Mouse (Mus musculus) liver, embryonic 13.5 days (tissue): ENCODE results near the gene Wrap53. TPM values are rescaled to one million over a fixed set of nuclear protein-coding genes. Genes with fewer than 3 reads are reported as not detected.

Experiments
- ATAC-seq: fragments of 200-750 bp; cut with Nextera tagmentation; 2 replicates; pipeline ENCODE4 v1.8.0; 2017; ENCODE audit warnings: low read depth, mild to moderate bottlenecking, moderate number of reproducible peaks, moderate library complexity
- DNase-seq: peaks from one replicate; pipeline ENCODE4 v3.0.0; 2022
- H3K27ac ChIP-seq: fragments of 300-500 bp; sonication (generic); 2 replicates; pipeline ENCODE4 v1.5.1; 2015; ENCODE audit warnings: moderate library complexity, mild to moderate bottlenecking, inconsistent platforms
- H3K27me3 ChIP-seq: fragments of 300-500 bp; sonication (generic); 2 replicates; pipeline ENCODE4 v1.6.1; 2015; ENCODE audit warnings: mild to moderate bottlenecking, inconsistent platforms
- H3K36me3 ChIP-seq: fragments of 300-500 bp; sonication (generic); 2 replicates; pipeline ENCODE4 v1.6.1; 2015; ENCODE audit warnings: mild to moderate bottlenecking, inconsistent platforms
- H3K4me1 ChIP-seq: fragments of 300-500 bp; sonication (generic); replicated peaks from 2 replicates; pipeline ENCODE4 v1.6.1; 2015; ENCODE audit warnings: inconsistent platforms
- H3K4me2 ChIP-seq: fragments of 300-500 bp; sonication (generic); 2 replicates; pipeline ENCODE4 v1.6.1; 2015; ENCODE audit warnings: inconsistent platforms, mild to moderate bottlenecking, moderate library complexity
- H3K4me3 ChIP-seq: fragments of 300-500 bp; sonication (generic); replicated peaks from 2 replicates; pipeline ENCODE4 v1.5.1; 2015; ENCODE audit warnings: mild to moderate bottlenecking, inconsistent platforms
- H3K9ac ChIP-seq: fragments of 300-500 bp; sonication (generic); 2 replicates; pipeline ENCODE4 v1.6.1; 2015; ENCODE audit warnings: mild to moderate bottlenecking, inconsistent platforms
- H3K9me3 ChIP-seq: fragments of 300-500 bp; sonication (generic); replicated peaks from 2 replicates; pipeline ENCODE4 v1.6.1; 2016; ENCODE audit warnings: inconsistent platforms
- WGBS: fragments of 180-500 bp; shearing (Covaris S2); methylation state at CpG from one replicate; pipeline ENCODE4 v1.1.7; 2015; ENCODE audit not compliant: insufficient replicate concordance; 5-methylcytosine and 5-hydroxymethylcytosine counted together
- polyA plus RNA-seq: library from polyadenylated mRNA; unstranded; fragments of >200 nt; fragmentation: Nextera tagmentation; extraction: Ambion mirVana; gene quantifications from 2 replicates; pipeline ENCODE4 v1.2.1, GENCODE M21; 2015

The Wrap53 gene
- polyA plus RNA-seq, 1 experiment from 2014 or later: 23.1 TPM

DNA sequence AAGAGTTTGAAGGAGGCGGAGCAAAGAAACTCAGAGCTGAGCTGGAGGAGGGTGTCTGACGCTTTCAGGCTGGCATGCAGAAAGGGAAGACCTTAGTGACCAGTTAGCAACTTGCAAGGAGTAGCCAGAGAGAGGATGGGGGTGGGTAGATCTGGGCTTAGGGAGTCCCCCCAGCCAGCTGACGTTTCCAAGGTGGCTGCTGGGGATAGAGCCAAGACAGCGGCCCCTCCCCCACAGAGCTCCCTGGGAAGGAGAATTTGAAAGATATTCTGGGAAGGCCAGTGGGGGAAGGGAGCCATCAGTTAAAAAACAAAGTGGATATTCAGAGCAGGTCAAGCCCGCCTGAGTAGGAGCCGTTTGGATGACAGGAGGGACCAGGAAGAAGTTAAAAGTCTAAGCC is 20.0 kb upstream of the Wrap53 start:
- peaks cover 67% of the 10 kb centered on the region for H3K4me1 ChIP-seq
- DNase-seq: peak; percentile 51
- H3K9me3 ChIP-seq: no peaks in the 10 kb centered on the region
- H3K4me3 ChIP-seq: peak overlapping the region; percentile 39
- no peaks in the 10 kb centered on the region for H3K27me3 ChIP-seq
- peak; percentile 20; the same call in 1 of the 2 replicates for ATAC-seq
- 24% methylated on average over 6 of the region's 6 CpGs for WGBS
- peak overlapping the region; percentile 96 for H3K9ac ChIP-seq
- H3K27ac ChIP-seq: peak overlapping the region; percentile 94
- peaks cover 37% of the 10 kb centered on the region for H3K36me3 ChIP-seq
- peak overlapping the region; percentile 64 for H3K4me2 ChIP-seq

DNA sequence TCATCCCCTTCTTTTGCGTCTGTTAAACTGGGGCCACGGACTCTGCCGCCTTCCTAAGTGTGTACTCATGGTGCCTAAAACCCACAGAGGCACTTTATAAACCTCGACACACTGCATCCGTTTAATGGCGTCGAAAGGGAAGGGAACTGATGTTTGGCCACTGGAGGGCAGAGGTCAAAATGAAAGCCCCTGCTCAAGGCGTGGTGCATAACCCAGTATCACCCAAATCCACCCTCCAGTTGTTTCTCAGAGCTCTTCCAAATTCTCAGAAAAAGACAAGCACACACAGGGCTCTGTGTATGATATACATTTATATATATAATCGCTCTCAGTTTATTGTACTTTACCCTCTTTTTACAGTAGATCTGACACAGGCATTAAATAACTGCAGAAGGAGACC is 19.4 kb upstream of the Wrap53 start:
- ATAC-seq: peak; percentile 81
- H3K36me3 ChIP-seq: peaks cover 37% of the 10 kb centered on the region
- peaks cover 60% of the 10 kb centered on the region for H3K4me1 ChIP-seq
- peak overlapping the region; percentile 39 for H3K4me3 ChIP-seq
- no peaks in the 10 kb centered on the region for H3K9me3 ChIP-seq
- H3K27ac ChIP-seq: peak overlapping the region; percentile 94
- peak overlapping the region; percentile 64 for H3K4me2 ChIP-seq
- H3K27me3 ChIP-seq: no peaks in the 10 kb centered on the region
- H3K9ac ChIP-seq: peak overlapping the region; percentile 96
- WGBS: 8% methylated on average over 9 of the region's 9 CpGs
- peak; percentile 53 for DNase-seq

DNA sequence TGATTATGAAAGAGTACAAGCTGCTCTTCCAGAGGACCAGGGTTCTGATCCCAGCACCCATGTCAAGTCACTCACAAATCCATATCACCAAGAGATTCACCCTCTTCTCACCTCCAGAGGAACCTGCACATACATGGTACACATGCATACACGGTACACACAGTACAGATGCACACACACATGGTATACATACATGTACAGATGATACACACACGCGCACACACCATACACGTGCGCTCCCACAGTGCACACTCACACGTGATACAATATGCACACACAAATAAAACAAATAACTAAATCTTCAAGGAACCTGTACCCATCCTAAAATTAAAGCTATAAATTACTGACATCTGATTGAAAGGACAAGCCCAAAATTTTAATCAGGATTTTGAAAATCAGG is 14.8 kb upstream of the Wrap53 start:
- DNase-seq (no peak), ATAC-seq (no peak)
- H3K4me1 ChIP-seq: peaks cover 51% of the 10 kb centered on the region
- H3K9ac ChIP-seq: no peak overlapping the region
- H3K27ac ChIP-seq: peak overlapping the region; percentile 50; the same call in 1 of the 2 replicates
- H3K4me3 ChIP-seq: no peak overlapping the region
- H3K4me2 ChIP-seq: no peak overlapping the region
- H3K27me3 ChIP-seq: no peaks in the 10 kb centered on the region
- H3K9me3 ChIP-seq: no peaks in the 10 kb centered on the region
- peaks cover 39% of the 10 kb centered on the region for H3K36me3 ChIP-seq
- 93% methylated on average over 6 of the region's 6 CpGs for WGBS

DNA sequence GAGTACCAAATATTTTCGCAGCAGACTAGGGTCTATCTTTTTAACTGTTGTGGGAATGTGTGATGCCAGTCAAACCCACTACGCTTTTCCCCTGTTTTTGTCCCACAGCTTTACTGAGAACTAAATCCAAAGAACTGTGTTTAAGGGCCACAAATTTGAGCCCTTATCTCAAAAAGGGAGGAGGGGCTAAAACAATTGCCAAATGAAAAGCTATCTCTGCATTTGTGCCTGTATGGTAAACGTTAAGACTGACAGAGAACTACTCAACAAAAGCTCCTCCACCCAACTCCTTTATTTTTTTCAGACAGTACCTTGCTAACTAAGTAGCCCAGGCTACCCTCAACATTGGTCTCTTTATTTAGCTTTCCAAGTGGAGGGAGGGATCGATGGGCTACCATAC is 12.7 kb upstream of the Wrap53 start:
- peak overlapping the region; percentile 43; the same call in 1 of the 2 replicates for H3K9ac ChIP-seq
- H3K9me3 ChIP-seq: no peaks in the 10 kb centered on the region
- H3K4me3 ChIP-seq: no peak overlapping the region
- H3K4me1 ChIP-seq: peaks cover 58% of the 10 kb centered on the region
- H3K4me2 ChIP-seq: no peak overlapping the region
- peak overlapping the region; percentile 96 for H3K27ac ChIP-seq
- 63% methylated on average over 4 of the region's 4 CpGs for WGBS
- H3K36me3 ChIP-seq: peaks cover 60% of the 10 kb centered on the region
- DNase-seq (no peak), ATAC-seq (no peak)
- H3K27me3 ChIP-seq: no peaks in the 10 kb centered on the region

DNA sequence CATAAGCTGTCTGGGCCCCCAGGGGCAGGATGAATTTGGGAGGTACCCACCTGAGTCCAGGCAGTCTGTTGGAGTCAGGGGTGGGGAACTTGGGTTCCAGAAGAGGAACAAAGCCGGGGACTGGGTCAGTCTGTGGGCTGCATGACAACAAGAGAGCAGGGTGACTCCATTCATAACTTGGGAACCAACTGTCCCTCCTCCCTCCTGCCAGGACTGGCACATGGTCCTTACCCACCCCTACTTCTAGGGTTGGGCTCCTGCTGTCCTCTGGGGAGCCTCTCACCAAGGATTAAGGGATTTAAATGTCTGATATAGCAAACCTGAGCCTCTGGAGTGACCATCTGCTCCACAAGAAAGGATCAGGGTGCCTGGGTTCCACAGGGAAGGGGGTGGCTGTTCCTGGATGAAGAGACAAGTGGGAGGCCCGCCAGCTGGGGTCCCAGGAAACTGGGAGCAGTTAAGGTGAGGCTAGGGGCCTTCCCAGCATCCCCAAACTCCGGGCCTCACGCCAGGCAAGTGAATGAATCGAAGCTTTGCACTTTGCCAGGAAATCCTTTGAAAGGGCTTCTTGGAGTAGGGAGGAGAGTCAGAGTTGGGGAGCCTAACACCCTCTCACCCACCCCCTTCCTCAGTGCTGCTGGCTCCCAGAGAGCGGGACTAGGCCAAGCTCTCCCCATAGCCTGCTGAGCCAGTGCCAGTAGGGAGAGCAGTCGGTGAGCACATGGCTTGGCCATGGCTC is 12.0 kb upstream of the Wrap53 start:
- Histone ChIP-seq H3K27me3 (no peaks in the 10 kb centered on the region), H3K4me1 (peaks cover 65% of the 10 kb centered on the region), H3K9me3 (no peaks in the 10 kb centered on the region), H3K27ac (peak overlapping the region; percentile 96), H3K9ac (peak overlapping the region; percentile 43; the same call in 1 of the 2 replicates), H3K4me2 (no peak overlapping the region), H3K36me3 (peaks cover 67% of the 10 kb centered on the region), H3K4me3 (no peak overlapping the region)
- 77% methylated on average over 7 of the region's 7 CpGs for WGBS
- DNase-seq: no peak
- ATAC-seq: no peak

DNA sequence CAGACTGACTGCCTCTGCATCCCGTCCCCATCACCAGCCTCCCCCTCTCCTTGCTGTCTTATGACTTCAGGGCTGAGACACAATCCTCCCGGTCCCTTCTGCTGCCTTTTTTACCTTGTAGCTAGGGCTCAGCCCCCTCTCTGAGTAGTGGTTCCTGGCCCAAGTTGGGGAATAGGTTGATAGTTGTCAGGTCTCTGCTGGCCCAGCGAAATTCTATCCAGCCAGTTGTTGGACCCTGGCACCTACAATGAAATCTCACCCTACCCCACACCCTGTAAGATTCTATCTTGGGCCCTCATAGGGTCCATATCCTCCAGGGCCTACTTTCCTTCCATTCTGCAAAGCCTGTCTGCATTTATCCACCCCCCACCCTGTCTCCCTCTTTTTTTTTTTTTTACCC is 11.4 kb upstream of the Wrap53 start:
- Histone ChIP-seq H3K27ac (peak overlapping the region; percentile 96), H3K4me1 (peaks cover 71% of the 10 kb centered on the region), H3K9me3 (no peaks in the 10 kb centered on the region), H3K36me3 (peaks cover 73% of the 10 kb centered on the region), H3K4me2 (peak overlapping the region; percentile 62; the same call in 1 of the 2 replicates), H3K4me3 (no peak overlapping the region), H3K9ac (peak overlapping the region; percentile 43; the same call in 1 of the 2 replicates), H3K27me3 (no peaks in the 10 kb centered on the region)
- WGBS: 76% methylated on average over 3 of the region's 3 CpGs
- ATAC-seq (no peak), DNase-seq (no peak)

DNA sequence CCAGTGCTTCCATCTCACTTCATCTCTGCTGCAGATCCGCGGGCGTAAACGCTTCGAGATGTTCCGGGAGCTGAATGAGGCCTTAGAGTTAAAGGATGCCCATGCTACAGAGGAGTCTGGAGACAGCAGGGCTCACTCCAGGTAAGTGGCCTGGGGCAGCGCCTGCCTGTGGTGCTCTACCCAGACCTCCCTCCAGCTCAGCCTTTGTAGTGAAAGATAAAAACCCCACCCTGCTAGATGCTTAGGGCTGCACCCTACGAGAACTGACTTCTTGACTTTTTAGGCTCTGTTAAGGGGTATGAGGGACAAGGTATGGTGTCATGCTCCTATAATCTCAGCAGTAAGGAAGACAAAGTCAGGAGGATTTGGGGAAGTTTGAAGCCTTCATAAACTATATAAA is 10.6 kb upstream of the Wrap53 start:
- H3K4me2 ChIP-seq: peak overlapping the region; percentile 62

DNA sequence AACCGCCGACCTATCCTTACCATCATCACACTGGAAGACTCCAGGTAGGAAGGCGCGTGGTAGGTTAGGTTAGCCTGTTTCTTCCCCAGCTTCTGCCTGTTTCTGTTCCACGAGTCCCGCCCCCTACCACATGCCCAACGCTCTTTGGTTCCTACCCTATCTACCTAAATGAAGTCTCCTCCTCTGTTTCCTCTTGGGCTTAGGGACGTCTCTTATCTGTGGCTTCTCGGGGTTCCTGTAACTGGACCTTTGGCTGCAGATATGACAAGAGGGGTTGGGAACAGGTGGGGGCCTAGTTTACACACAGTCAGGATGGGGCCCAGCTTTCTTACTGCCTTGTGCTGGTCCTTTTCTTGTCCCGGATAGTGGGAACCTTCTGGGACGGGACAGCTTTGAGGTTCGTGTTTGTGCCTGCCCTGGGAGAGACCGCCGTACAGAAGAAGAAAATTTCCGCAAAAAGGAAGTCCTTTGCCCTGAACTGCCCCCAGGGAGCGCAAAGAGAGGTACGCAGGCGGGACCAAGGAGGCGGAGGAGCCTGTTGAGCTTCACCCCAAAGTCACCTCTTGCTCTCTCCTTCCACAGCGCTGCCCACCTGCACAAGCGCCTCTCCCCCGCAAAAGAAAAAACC is 9.3 kb upstream of the Wrap53 start:
- ATAC-seq (peak; percentile 82), DNase-seq (peak; percentile 67)
- H3K27me3 ChIP-seq: no peaks in the 10 kb centered on the region
- H3K4me2 ChIP-seq: peak overlapping the region; percentile 62
- peaks cover 70% of the 10 kb centered on the region for H3K36me3 ChIP-seq
- peak overlapping the region; percentile 96 for H3K27ac ChIP-seq
- no peaks in the 10 kb centered on the region for H3K9me3 ChIP-seq
- H3K4me3 ChIP-seq: peak overlapping the region; percentile 30
- WGBS: 38% methylated on average over 22 of the region's 22 CpGs
- H3K4me1 ChIP-seq: peaks cover 92% of the 10 kb centered on the region
- peak overlapping the region; percentile 67 for H3K9ac ChIP-seq

More for the DNA sequence above, 10.6 kb upstream of the Wrap53 start:
- peaks cover 79% of the 10 kb centered on the region for H3K4me1 ChIP-seq
- no peaks in the 10 kb centered on the region for H3K27me3 ChIP-seq
- peaks cover 73% of the 10 kb centered on the region for H3K36me3 ChIP-seq
- peak overlapping the region; percentile 67 for H3K9ac ChIP-seq
- H3K4me3 ChIP-seq: no peak overlapping the region
- H3K9me3 ChIP-seq: no peaks in the 10 kb centered on the region
- DNase-seq: no peak
- peak; percentile 71 for ATAC-seq
- peak overlapping the region; percentile 96 for H3K27ac ChIP-seq
- WGBS: 65% methylated on average over 8 of the region's 8 CpGs

DNA sequence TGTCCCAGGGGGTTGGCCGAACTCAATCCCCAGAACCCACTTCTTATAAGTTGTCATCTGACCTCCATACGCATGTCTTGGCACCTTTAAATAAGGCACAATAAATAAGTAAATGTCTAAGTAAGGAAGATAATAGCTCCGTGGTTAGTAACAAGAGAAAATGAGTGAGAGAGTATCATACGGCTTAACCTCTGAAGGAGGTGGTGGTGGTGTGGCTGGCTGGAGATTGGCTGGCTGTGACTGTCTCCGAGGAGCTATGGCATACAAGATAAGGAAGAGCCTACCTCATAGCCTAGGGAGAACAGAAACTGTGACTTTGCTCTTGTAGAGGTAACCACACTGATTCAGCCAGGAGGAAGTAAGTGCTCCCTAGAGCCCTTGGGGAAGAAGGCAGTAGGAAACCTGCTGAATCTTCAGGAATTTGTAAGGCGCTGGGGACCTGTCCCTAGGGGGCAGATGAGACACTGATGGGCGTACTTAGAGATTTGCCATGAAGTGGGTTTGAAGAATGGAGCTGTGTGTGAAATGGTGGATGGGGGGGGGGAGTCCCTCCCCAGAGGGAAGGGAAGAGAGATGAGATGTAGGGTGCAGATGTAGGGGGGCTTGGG is 5.8 kb upstream of the Wrap53 start:
- DNase-seq: peak; percentile 76
- Histone ChIP-seq H3K9me3 (no peaks in the 10 kb centered on the region), H3K36me3 (peaks cover 62% of the 10 kb centered on the region), H3K9ac (peak overlapping the region; percentile 62), H3K27ac (peak overlapping the region; percentile 96), H3K27me3 (no peaks in the 10 kb centered on the region), H3K4me1 (peaks cover 91% of the 10 kb centered on the region), H3K4me3 (peak overlapping the region; percentile 34), H3K4me2 (peak overlapping the region; percentile 65)
- 25% methylated on average over 7 of the region's 7 CpGs for WGBS
- ATAC-seq: peak; percentile 76

DNA sequence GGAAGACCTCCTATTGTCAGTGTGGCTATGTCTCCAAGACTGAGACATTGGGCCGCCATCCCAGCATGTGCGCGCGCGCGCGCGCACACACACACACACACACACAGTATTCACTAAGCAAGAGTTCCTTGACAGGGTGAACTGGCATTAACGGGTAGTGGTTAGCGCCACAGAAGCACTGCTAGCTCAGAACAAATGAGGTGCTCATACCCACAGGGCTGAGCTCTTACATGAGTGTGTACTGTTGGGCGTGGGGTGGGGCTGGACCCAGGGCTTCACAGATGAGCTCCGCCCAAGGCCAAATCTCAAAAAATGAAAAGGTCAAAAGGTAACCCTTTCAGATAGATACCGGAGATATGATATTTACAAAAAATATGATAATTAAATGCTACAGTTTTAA is 4.9 kb upstream of the Wrap53 start:
- Histone ChIP-seq H3K36me3 (peaks cover 54% of the 10 kb centered on the region), H3K27me3 (no peaks in the 10 kb centered on the region), H3K4me3 (peak overlapping the region; percentile 27; the same call in 1 of the 2 replicates), H3K9ac (peak overlapping the region; percentile 62), H3K9me3 (no peaks in the 10 kb centered on the region), H3K4me2 (peak overlapping the region; percentile 65), H3K4me1 (peaks cover 82% of the 10 kb centered on the region), H3K27ac (peak overlapping the region; percentile 96)
- ATAC-seq (no peak), DNase-seq (no peak)
- 77% methylated on average over 13 of the region's 13 CpGs for WGBS

DNA sequence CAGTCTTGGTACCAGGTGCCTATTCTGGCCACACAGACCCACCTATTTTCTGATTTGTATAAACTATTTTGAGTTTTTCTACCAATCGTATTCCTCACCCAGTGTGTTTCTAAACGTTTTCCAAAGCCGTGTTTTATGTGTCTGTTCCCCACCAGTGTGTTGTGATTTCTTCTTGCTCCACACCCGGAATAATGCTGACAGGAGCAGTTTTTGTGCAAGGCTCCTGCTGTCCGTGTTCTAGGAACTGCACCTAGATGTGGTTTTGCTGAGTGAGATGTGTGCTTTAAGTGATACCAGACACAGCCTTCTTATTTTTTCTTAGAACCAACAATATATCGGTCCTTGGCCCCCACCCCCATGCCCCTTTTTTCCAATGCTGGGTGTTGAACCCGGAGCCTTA is 4.0 kb upstream of the Wrap53 start:
- DNase-seq (no peak), ATAC-seq (no peak)
- H3K36me3 ChIP-seq: peaks cover 44% of the 10 kb centered on the region
- H3K4me3 ChIP-seq: no peak overlapping the region
- no peaks in the 10 kb centered on the region for H3K9me3 ChIP-seq
- H3K27me3 ChIP-seq: no peaks in the 10 kb centered on the region
- H3K4me2 ChIP-seq: peak overlapping the region; percentile 65
- H3K4me1 ChIP-seq: peaks cover 77% of the 10 kb centered on the region
- 63% methylated on average over 7 of the region's 7 CpGs for WGBS
- H3K9ac ChIP-seq: peak overlapping the region; percentile 62
- H3K27ac ChIP-seq: peak overlapping the region; percentile 96
